ENCODE assay signal across 18 mouse cellular contexts in genomic region chr11:11826475-11826874, GRCm38 (mm10). TPM values are rescaled to one million over a fixed set of nuclear protein-coding genes. Genes with fewer than 3 reads are reported as not detected.
DNase-seq lines count a peak whose midpoint lies in the region; ATAC-seq and TF ChIP-seq lines count a peak whose summit lies in the region.
"Had no signal": no experiment of that assay in that cellular context is flagged by ENCODE, and none has a peak within 500 bp of the region (broad histone marks: within the 10 kb centered on the region; RNA-seq: fewer than 3 reads in every experiment).

No protein-coding gene starts in this region.

- H3K4me1 ChIP-seq in forebrain, embryonic 10.5 days: peaks cover 95% of the 10 kb centered on the region
- H3K4me1 ChIP-seq in forebrain, embryonic 12.5 days: peaks cover 76% of the 10 kb centered on the region
- peaks cover 64% of the 10 kb centered on the region for H3K4me1 ChIP-seq in heart, postnatal 0 days (ENCODE audit: control insufficient read depth, insufficient read depth)
- peaks cover 8% of the 10 kb centered on the region for H3K4me1 ChIP-seq in heart, adult 2 months (ENCODE audit: control insufficient read depth, insufficient read depth, low read length)

- no peaks in the 10 kb centered on the region for H3K79me2 ChIP-seq in heart, adult 2 months (replicated peaks; ENCODE audit: control insufficient read depth, insufficient read depth, low read length)

- H3K4me2 ChIP-seq in forebrain, embryonic 12.5 days: no peak overlapping the region
- H3K4me2 ChIP-seq in heart, postnatal 0 days (ENCODE audit: low read depth, low read length): no peak overlapping the region
- H3K4me2 ChIP-seq: liver, embryonic 13.5 days; neural tube, embryonic 12.5 days had no signal

- intact Hi-C loops in heart, adult 2 months (cut with DNase I): loop anchor here (10.0 kb wide), 1 partner anchor 378 kb away; no protein-coding TSS in a partner anchor
- intact Hi-C loops in left cerebral cortex, postnatal 36 days (cut with DNase I): no loop called here

- H3K36me3 ChIP-seq in forebrain, embryonic 10.5 days (replicated peaks): no peaks in the 10 kb centered on the region
- no peaks in the 10 kb centered on the region for H3K36me3 ChIP-seq in forebrain, embryonic 12.5 days (replicated peaks)
- no peaks in the 10 kb centered on the region for H3K36me3 ChIP-seq in heart, postnatal 0 days (replicated peaks; ENCODE audit: control insufficient read depth, insufficient read depth, low read length)
- H3K36me3 ChIP-seq in heart, adult 2 months (ENCODE audit: control insufficient read depth, insufficient read depth, low read length): no peaks in the 10 kb centered on the region
- H3K36me3 ChIP-seq: liver, embryonic 13.5 days; midbrain, embryonic 10.5 days; neural tube, embryonic 12.5 days had no signal

- 0 out of 2 replicates have a peak overlapping the region, but pooled peaks have one; percentile 93 for H3K27ac ChIP-seq in forebrain, embryonic 10.5 days
- no peak overlapping the region for H3K27ac ChIP-seq in forebrain, embryonic 12.5 days
- H3K27ac ChIP-seq in heart, postnatal 0 days (ENCODE audit: low read depth): peak overlapping the region; percentile 94; the same call in 1 of the 2 replicates
- H3K27ac ChIP-seq in heart, adult 2 months: no peak overlapping the region
- H3K27ac ChIP-seq: liver, embryonic 13.5 days; neural tube, embryonic 12.5 days had no signal

- no peak for TF ChIP-seq POLR2A in heart, adult 2 months (IDR thresholded peaks at IDR 0.05; ENCODE audit: insufficient read depth, low read depth, low read length)

- H3K9ac ChIP-seq in forebrain, embryonic 12.5 days: no peak overlapping the region
- no peak overlapping the region for H3K9ac ChIP-seq in heart, postnatal 0 days (replicated peaks; ENCODE audit: low read depth, low read length)
- no peak overlapping the region for H3K9ac ChIP-seq in heart, adult 2 months (ENCODE audit: low read depth, low read length)
- H3K9ac ChIP-seq: liver, embryonic 13.5 days; neural tube, embryonic 12.5 days had no signal

- peaks cover 44% of the 10 kb centered on the region for H3K27me3 ChIP-seq in forebrain, embryonic 10.5 days (ENCODE audit: poor library complexity, severe bottlenecking)
- no peaks in the 10 kb centered on the region; the same call in 1 of the 2 replicates for H3K27me3 ChIP-seq in forebrain, embryonic 12.5 days
- H3K27me3 ChIP-seq in heart, postnatal 0 days (ENCODE audit: control insufficient read depth, insufficient read depth, low read length): no peaks in the 10 kb centered on the region
- no peaks in the 10 kb centered on the region for H3K27me3 ChIP-seq in heart, adult 2 months (ENCODE audit: control insufficient read depth, insufficient read depth, low read length)
- H3K27me3 ChIP-seq: CH12.LX; neural tube, embryonic 12.5 days had no signal

- no peak for DNase-seq in forebrain, embryonic 10.5 days (ENCODE audit: extremely low spot score, low spot score)
- no peak for DNase-seq in heart, postnatal 0 days (ENCODE audit: low spot score)
- DNase-seq in heart, adult 2 months: no peak
- DNase-seq in CD4-positive, CD25-positive, alpha-beta regulatory T cell, adult 2 months (ENCODE audit: low read depth, low spot score): peak; percentile 26
- peak; percentile 39 for DNase-seq in induced T-regulatory cell, adult 2 months (ENCODE audit: low read depth)
- DNase-seq in left cerebral cortex, postnatal 36 days (ENCODE audit: low spot score in 2 of 2): no peak
- DNase-seq in adrenal gland, postnatal 10 days: no peak
- DNase-seq: adrenal gland, adult 2 months; cerebellum, adult 11-12 months; cerebellum, postnatal 25 days; heart, postnatal 4 days; kidney, postnatal 4 days; liver, embryonic 13.5 days; right cerebral cortex, postnatal 25 days had no signal

- TF ChIP-seq EP300 in heart, postnatal 0 days (IDR thresholded peaks at IDR 0.05; ENCODE audit: low read depth): no peak
- no peak for TF ChIP-seq EP300 in heart, adult 2 months (IDR thresholded peaks at IDR 0.05; ENCODE audit: insufficient read depth, low read depth, low read length)

- no peak for TF ChIP-seq CTCF in heart, postnatal 0 days (IDR thresholded peaks at IDR 0.05; ENCODE audit: low read depth)
- TF ChIP-seq CTCF in heart, adult 2 months (IDR thresholded peaks at IDR 0.05): no peak

- no peak overlapping the region for H3K4me3 ChIP-seq in forebrain, embryonic 10.5 days
- no peak overlapping the region for H3K4me3 ChIP-seq in forebrain, embryonic 12.5 days (replicated peaks)
- H3K4me3 ChIP-seq in heart, postnatal 0 days (ENCODE audit: low read depth, low read length): no peak overlapping the region
- H3K4me3 ChIP-seq in heart, adult 2 months: no peak overlapping the region
- H3K4me3 ChIP-seq: liver, embryonic 13.5 days; midbrain, embryonic 10.5 days; neural tube, embryonic 12.5 days had no signal

- no peak for ATAC-seq in forebrain, embryonic 12.5 days (ENCODE audit: low FRiP score)
- no peak for ATAC-seq in heart, postnatal 0 days (ENCODE audit: insufficient read depth, low read depth)

- no peaks in the 10 kb centered on the region for H3K9me3 ChIP-seq in forebrain, embryonic 10.5 days
- no peaks in the 10 kb centered on the region for H3K9me3 ChIP-seq in forebrain, embryonic 12.5 days
- H3K9me3 ChIP-seq in heart, postnatal 0 days (replicated peaks; ENCODE audit: control insufficient read depth, low read length): no peaks in the 10 kb centered on the region
- H3K9me3 ChIP-seq: liver, embryonic 13.5 days; midbrain, embryonic 10.5 days; neural tube, embryonic 12.5 days had no signal

RNA-seq across cellular contexts. Expression of gene Fignl1, which starts 17.7 kb away (rescaled TPM):
- polyA plus RNA-seq in forebrain, embryonic 10.5 days (2016; fragmentation: Nextera tagmentation; extraction: Ambion mirVana): 101 and 114 TPM in 2 replicates
- polyA plus RNA-seq in forebrain, embryonic 12.5 days (2016; fragmentation: Nextera tagmentation; extraction: Ambion mirVana): 76.3 and 80.5 TPM in 2 replicates
- 10.8 and 11.4 TPM in 2 replicates for total RNA-seq in heart, postnatal 0 days (2014; rRNA removed; ENCODE audit: low replicate concordance)
- polyA plus RNA-seq in heart, postnatal 0 days (2015; fragmentation: Nextera tagmentation; extraction: Ambion mirVana): 11.6 and 12.0 TPM in 2 replicates
- under 1 TPM; 0.21 to 0.30 TPM for total RNA-seq in heart, adult 2 months (2021)
- polyA plus RNA-seq in heart, adult 2 months (2012; rRNA removed): 0.15 and 1.2 TPM in 2 replicates
- under 1 TPM; 0.49 to 0.63 TPM for total RNA-seq in left cerebral cortex, postnatal 36 days (2021)
- total RNA-seq in adrenal gland, postnatal 10 days (2021): 10 to 100 TPM in 1 of 2 experiments, 1 to 10 TPM in 1; 8.9 to 12.1 TPM

Comparison
In these comparisons a context has a peak if more than half of its experiments do, and no peak if none do; other contexts are left out.
1. H3K27ac ChIP-seq: peak in forebrain, embryonic 10.5 days (single experiment) and heart, postnatal 0 days (single experiment); none in forebrain, embryonic 12.5 days (single experiment) and heart, adult 2 months (single experiment).
2. DNase-seq: peak in CD4-positive, CD25-positive, alpha-beta regulatory T cell, adult 2 months (single experiment) and induced T-regulatory cell, adult 2 months (single experiment); none in forebrain, embryonic 10.5 days (single experiment), heart, postnatal 0 days (single experiment), heart, adult 2 months (0 of 2), left cerebral cortex, postnatal 36 days (0 of 2) and adrenal gland, postnatal 10 days (single experiment).